Mouse (Mus musculus) skeletal muscle tissue, postnatal 0 days (tissue): ENCODE measurements around the gene Manf. TPM values are rescaled to one million over a fixed set of nuclear protein-coding genes. Genes with fewer than 3 reads are reported as not detected.

ENCODE experiments used
- polyA plus RNA-seq: library from polyadenylated mRNA; unstranded; fragments of >200 nt; fragmentation: Nextera tagmentation; extraction: Ambion mirVana; gene quantifications from 2 replicates; pipeline ENCODE4 v1.2.1, GENCODE M21; 2015

The Manf gene
- 58.8 and 92.2 TPM in 2 replicates for polyA plus RNA-seq

GRCm38 (mm10) chr9:106891829-106892551, at the start of gene Manf:
TSS of gene Manf (minus strand) at chr9:106891979.

GRCm38 (mm10) chr9:106886828-106887702, 4.7 kb downstream of the Manf start, which contains the start of gene Rbm15b:
TSS of gene Rbm15b (minus strand) at chr9:106887428.

GRCm38 (mm10) chr9:106821618-106822380, 70.0 kb downstream of the Manf start, which contains the start of gene Dcaf1:
TSS of gene Dcaf1 (plus strand) at chr9:106821874.

GRCm38 (mm10) chr9:106788812-106789321, 102.9 kb downstream of the Manf start, which contains the start of gene Rad54l2:
TSS of gene Rad54l2 (minus strand) at chr9:106789194.

Other genes with a start within 250 kb of the Manf start
- not detected in 2 replicates for gene Grm2, start 235.9 kb downstream of the Manf start, polyA plus RNA-seq
- gene Tex264, start 206.1 kb downstream of the Manf start, polyA plus RNA-seq: 34.1 and 39.7 TPM in 2 replicates
- 1.8 and 3.1 TPM in 2 replicates for gene Rad54l2, start 102.8 kb downstream of the Manf start, polyA plus RNA-seq
- gene Dcaf1, start 70.1 kb downstream of the Manf start, polyA plus RNA-seq: 6.6 and 8.0 TPM in 2 replicates
- gene Rbm15b, start 4.6 kb downstream of the Manf start, polyA plus RNA-seq: 2.0 and 2.7 TPM in 2 replicates